Mouse (Mus musculus) intestine, embryonic 16.5 days (tissue): ENCODE results near the gene Vav2. TPM values are rescaled to one million over a fixed set of nuclear protein-coding genes. Genes with fewer than 3 reads are reported as not detected.

Experiments used
- ATAC-seq: fragments of 200-750 bp; cut with Nextera tagmentation; 2 replicates; pipeline ENCODE4 v1.8.0; 2017; ENCODE audit warnings: moderate TSS enrichment, moderate library complexity
- H3K27ac ChIP-seq: fragments of 300-500 bp; sonication (generic); 2 replicates; pipeline ENCODE4 v1.5.1; 2014; ENCODE audit warnings: mild to moderate bottlenecking, low read length
- H3K27me3 ChIP-seq: fragments of 300-500 bp; sonication (generic); replicated peaks from 2 replicates; pipeline ENCODE4 v1.6.1; 2014; ENCODE audit warnings: low read length, control low read depth, mixed read lengths; ENCODE audit not compliant: control insufficient read depth, insufficient read depth
- H3K36me3 ChIP-seq: fragments of 300-500 bp; sonication (generic); 2 replicates; pipeline ENCODE4 v1.6.1; 2014; ENCODE audit warnings: low read length, control low read depth; ENCODE audit not compliant: control insufficient read depth, insufficient read depth
- H3K4me1 ChIP-seq: fragments of 300-500 bp; sonication (generic); 2 replicates; pipeline ENCODE4 v1.6.1; 2014; ENCODE audit warnings: low read length, control low read depth, mixed read lengths; ENCODE audit not compliant: control insufficient read depth, insufficient read depth
- H3K4me2 ChIP-seq: fragments of 300-500 bp; sonication (generic); 2 replicates; pipeline ENCODE4 v1.6.1; 2014; ENCODE audit warnings: low read depth, low read length, control low read depth
- H3K4me3 ChIP-seq: fragments of 300-500 bp; sonication (generic); 2 replicates; pipeline ENCODE4 v1.5.1; 2014; ENCODE audit warnings: mild to moderate bottlenecking, low read length
- H3K9ac ChIP-seq: fragments of 300-500 bp; sonication (generic); 2 replicates; pipeline ENCODE4 v1.6.1; 2014; ENCODE audit warnings: low read depth, low read length
- H3K9me3 ChIP-seq: fragments of 300-500 bp; sonication (generic); 2 replicates; pipeline ENCODE4 v1.6.1; 2016; ENCODE audit warnings: low read length, control low read depth; ENCODE audit not compliant: control insufficient read depth
- WGBS: fragments of 180-500 bp; shearing (Covaris S2); extraction: QIAGEN DNeasy Blood & Tissue Kit; methylation state at CpG from one replicate; pipeline ENCODE4 v1.1.7; 2014; 5-methylcytosine and 5-hydroxymethylcytosine counted together
- polyA plus RNA-seq: library from polyadenylated mRNA; unstranded; fragments of >200 nt; fragmentation: Nextera tagmentation; extraction: Ambion mirVana; gene quantifications from 2 replicates; pipeline ENCODE4 v1.2.1, GENCODE M21; 2015

The Vav2 gene
- polyA plus RNA-seq, 1 experiment from 2014 or later: 4.8 TPM

DNA sequence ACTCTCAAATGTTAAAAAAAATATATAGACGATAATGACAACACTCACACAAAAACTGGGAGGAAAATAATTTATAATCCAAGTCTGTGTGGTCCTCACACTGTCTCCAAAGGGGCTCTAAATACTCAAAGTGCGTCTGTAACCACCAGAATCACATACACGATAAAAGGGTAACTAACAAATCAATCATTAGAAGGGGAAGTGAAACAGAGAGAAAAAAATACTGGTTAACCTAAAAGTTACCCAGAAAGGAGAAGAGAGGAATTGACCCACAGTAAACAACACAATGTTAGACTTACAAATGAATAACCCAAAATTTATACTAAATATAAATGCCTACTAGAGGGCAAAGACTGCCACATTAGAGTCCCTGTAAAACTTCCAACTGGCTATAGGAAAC, 161.0 kb downstream of the Vav2 start:
- Histone ChIP-seq H3K9me3 (no peaks in the 10 kb centered on the region), H3K36me3 (peaks cover 11% of the 10 kb centered on the region), H3K4me3 (no peak overlapping the region), H3K4me1 (no peaks in the 10 kb centered on the region), H3K27me3 (no peaks in the 10 kb centered on the region), H3K27ac (no peak overlapping the region), H3K9ac (no peak overlapping the region), H3K4me2 (no peak overlapping the region)
- WGBS: 82% methylated on average over 3 of the region's 3 CpGs
- ATAC-seq: no peak

GRCm38 (mm10) chr2:27262984-27263383, 163.8 kb downstream of the Vav2 start:
- WGBS: 86% methylated on average over 4 of the region's 4 CpGs
- H3K36me3 ChIP-seq: peaks cover 5% of the 10 kb centered on the region; the same call in 1 of the 2 replicates
- H3K9ac ChIP-seq: no peak overlapping the region
- no peaks in the 10 kb centered on the region for H3K4me1 ChIP-seq
- no peak overlapping the region for H3K4me3 ChIP-seq
- no peak overlapping the region for H3K4me2 ChIP-seq
- H3K9me3 ChIP-seq: no peaks in the 10 kb centered on the region
- no peak for ATAC-seq
- no peaks in the 10 kb centered on the region for H3K27me3 ChIP-seq
- no peak overlapping the region for H3K27ac ChIP-seq

DNA sequence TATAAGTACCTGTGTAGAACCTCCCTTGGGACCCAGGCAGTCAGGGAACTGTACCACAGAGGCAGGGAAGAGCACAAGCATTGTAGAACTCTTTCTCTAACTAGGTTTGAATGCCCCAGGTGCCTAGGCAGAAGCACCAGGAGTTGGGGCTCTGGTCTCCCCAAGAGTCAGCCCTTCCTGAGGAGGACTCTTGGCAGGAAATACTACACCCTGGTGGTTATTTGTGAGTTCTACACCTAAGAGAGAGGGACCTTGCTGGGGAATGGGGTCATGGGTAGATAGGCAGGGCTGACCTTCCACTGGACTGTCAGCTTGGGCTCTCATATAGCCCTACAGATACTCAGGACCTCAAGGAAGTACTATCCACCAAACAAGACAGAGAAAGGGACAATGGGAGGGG, 175.4 kb downstream of the Vav2 start:
- H3K4me3 ChIP-seq: no peak overlapping the region
- no peak for ATAC-seq
- H3K9ac ChIP-seq: no peak overlapping the region
- no peaks in the 10 kb centered on the region for H3K36me3 ChIP-seq
- H3K27ac ChIP-seq: no peak overlapping the region
- H3K9me3 ChIP-seq: no peaks in the 10 kb centered on the region
- no peak overlapping the region for H3K4me2 ChIP-seq
- H3K27me3 ChIP-seq: no peaks in the 10 kb centered on the region
- H3K4me1 ChIP-seq: peaks cover 13% of the 10 kb centered on the region

DNA sequence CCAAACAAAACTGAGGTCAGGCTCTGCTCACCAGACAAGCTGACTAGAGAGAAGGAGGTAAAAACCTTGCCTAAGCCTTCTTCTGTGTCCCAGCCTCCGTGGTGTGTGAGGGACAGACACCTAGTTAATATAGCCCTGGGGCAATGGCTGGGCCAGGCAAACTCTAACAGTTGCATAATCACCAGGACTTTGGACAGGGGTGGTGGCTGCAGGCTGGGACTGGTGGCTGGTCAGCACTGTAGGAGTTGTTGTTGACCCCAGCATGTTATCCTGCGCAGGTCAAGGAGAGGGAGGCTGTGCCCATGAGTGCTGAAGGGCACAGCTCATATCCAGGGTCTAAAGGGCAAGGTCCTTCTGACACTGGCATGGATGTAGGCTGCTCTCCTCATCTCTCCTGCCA, 178.6 kb downstream of the Vav2 start, which contains the start of gene Sardh:
TSS of gene Sardh (minus strand) at position 127 of the 400 bp plus-strand sequence.
- H3K9ac ChIP-seq: 0 out of 2 replicates have a peak within 1 kb of the TSS, but pooled peaks have one; percentile 51
- H3K4me1 ChIP-seq: peaks cover 14% of the 10 kb centered on the region
- H3K4me2 ChIP-seq: 0 out of 2 replicates have a peak within 1 kb of the TSS, but pooled peaks have one; percentile 8
- H3K27ac ChIP-seq: peak within 1 kb of the TSS; percentile 43; the same call in 1 of the 2 replicates
- no peaks in the 10 kb centered on the region for H3K9me3 ChIP-seq
- no peak within 1 kb of the TSS for H3K4me3 ChIP-seq
- 72% methylated on average over 2 of the region's 2 CpGs for WGBS
- ATAC-seq: no peak
- H3K27me3 ChIP-seq: no peaks in the 10 kb centered on the region
- no peaks in the 10 kb centered on the region for H3K36me3 ChIP-seq

DNA sequence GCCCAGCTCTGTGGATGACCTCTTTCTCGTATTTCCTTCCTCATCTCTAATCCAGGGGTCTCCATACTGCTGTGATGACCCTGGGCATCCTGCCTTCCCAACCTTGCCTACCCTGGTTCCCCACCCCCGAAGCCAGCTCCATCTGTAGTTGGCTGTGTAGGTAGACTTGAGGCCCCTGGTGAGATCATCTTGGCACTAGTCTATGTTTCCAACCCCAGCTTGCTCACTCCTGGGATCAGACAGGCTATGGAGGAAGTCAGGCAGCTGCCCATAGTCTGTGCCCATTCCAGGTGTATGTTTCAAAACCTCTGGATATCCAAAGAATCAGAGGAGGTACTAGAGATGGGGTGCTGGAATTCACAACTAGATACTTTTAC, 179.4 kb downstream of the Vav2 start:
- H3K4me2 ChIP-seq: 0 out of 2 replicates have a peak overlapping the region, but pooled peaks have one; percentile 8
- no peak for ATAC-seq
- peak overlapping the region; percentile 43; the same call in 1 of the 2 replicates for H3K27ac ChIP-seq
- no peak overlapping the region for H3K9ac ChIP-seq
- H3K27me3 ChIP-seq: no peaks in the 10 kb centered on the region
- H3K4me3 ChIP-seq: no peak overlapping the region
- peaks cover 14% of the 10 kb centered on the region for H3K4me1 ChIP-seq
- WGBS: 60% methylated on average over 2 of the region's 2 CpGs
- no peaks in the 10 kb centered on the region for H3K9me3 ChIP-seq
- no peaks in the 10 kb centered on the region for H3K36me3 ChIP-seq

- Histone ChIP-seq H3K9ac (peak overlapping the region; percentile 51; the same call in 1 of the 2 replicates), H3K27ac (peak overlapping the region; percentile 43), H3K4me2 (peak overlapping the region; percentile 32), H3K4me3 (0 out of 2 replicates have a peak overlapping the region, but pooled peaks have one; percentile 8), H3K36me3 (no peaks in the 10 kb centered on the region), H3K4me1 (peaks cover 14% of the 10 kb centered on the region), H3K9me3 (no peaks in the 10 kb centered on the region), H3K27me3 (no peaks in the 10 kb centered on the region)
- WGBS: 22% methylated on average over 7 of the region's 7 CpGs
- ATAC-seq: peak; percentile 94
Observed at GRCm38 (mm10) chr2:27246712-27247486, 179.9 kb downstream of the Vav2 start.

DNA sequence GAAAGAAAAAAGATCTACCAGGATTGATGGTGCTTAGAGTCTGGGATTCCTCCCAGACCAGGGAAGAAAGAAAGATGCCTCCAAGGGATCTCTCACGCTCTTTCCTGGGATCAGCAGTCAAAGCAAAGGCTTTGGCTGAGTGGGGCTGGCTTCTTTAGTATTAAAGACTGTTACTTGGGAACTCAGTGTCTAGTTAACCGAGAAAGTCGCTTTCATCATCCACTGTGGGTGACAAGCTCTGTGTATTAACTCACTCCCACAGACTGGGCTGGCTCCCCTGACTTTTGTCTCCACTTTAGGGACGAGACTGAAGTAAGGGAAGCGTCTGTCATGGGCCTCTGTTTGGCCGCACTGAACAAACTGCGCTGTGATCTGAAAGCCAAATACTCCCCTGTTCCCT, 180.9 kb downstream of the Vav2 start:
- Histone ChIP-seq H3K36me3 (no peaks in the 10 kb centered on the region), H3K9ac (no peak overlapping the region), H3K9me3 (no peaks in the 10 kb centered on the region), H3K27ac (no peak overlapping the region), H3K4me1 (peaks cover 14% of the 10 kb centered on the region), H3K4me3 (no peak overlapping the region), H3K4me2 (no peak overlapping the region), H3K27me3 (no peaks in the 10 kb centered on the region)
- 69% methylated on average over 7 of the region's 7 CpGs for WGBS
- ATAC-seq: no peak

- Histone ChIP-seq H3K36me3 (no peaks in the 10 kb centered on the region), H3K27ac (no peak overlapping the region), H3K4me3 (no peak overlapping the region), H3K9ac (no peak overlapping the region), H3K9me3 (no peaks in the 10 kb centered on the region), H3K4me1 (no peaks in the 10 kb centered on the region), H3K27me3 (no peaks in the 10 kb centered on the region), H3K4me2 (no peak overlapping the region)
- WGBS: 35% methylated on average over 4 of the region's 4 CpGs
- peak; percentile 64 for ATAC-seq
Observed at GRCm38 (mm10) chr2:27237342-27237741, 189.5 kb downstream of the Vav2 start.

DNA sequence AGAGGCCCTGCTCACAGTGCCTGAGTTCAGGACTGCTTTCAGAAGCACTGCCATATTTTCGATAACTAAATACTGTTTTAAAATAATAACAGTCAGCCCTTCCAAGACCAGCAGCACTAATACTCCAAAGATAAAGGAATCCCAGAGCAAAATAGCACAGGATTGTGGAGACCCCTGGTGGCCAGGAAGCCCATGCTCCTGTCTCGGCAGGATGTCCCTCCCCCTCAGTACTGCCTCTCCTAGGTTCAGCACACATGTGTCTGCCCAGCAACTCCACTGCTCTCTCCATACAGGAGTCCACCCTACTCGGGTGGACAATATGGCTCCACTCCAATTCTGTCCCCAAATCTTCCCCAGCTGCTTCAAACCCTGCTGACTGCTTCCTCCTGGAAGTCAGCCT, 191.1 kb downstream of the Vav2 start:
- no peaks in the 10 kb centered on the region for H3K36me3 ChIP-seq
- H3K9ac ChIP-seq: no peak overlapping the region
- no peak overlapping the region for H3K4me2 ChIP-seq
- ATAC-seq: no peak
- no peaks in the 10 kb centered on the region for H3K27me3 ChIP-seq
- H3K9me3 ChIP-seq: no peaks in the 10 kb centered on the region
- H3K4me3 ChIP-seq: no peak overlapping the region
- H3K4me1 ChIP-seq: no peaks in the 10 kb centered on the region
- whole genome bisulfite sequencing: 19% methylated on average over 3 of the region's 3 CpGs
- no peak overlapping the region for H3K27ac ChIP-seq
